ENCODE assay signal across 33 mouse cellular contexts in genomic region chr2:31767815-31768214, GRCm38 (mm10). TPM values are rescaled to one million over a fixed set of nuclear protein-coding genes. Genes with fewer than 3 reads are reported as not detected.
DNase-seq lines count a peak whose midpoint lies in the region; ATAC-seq and TF ChIP-seq lines count a peak whose summit lies in the region.
"Had no signal": no experiment of that assay in that cellular context is flagged by ENCODE, and none has a peak within 500 bp of the region (broad histone marks: within the 10 kb centered on the region; RNA-seq: fewer than 3 reads in every experiment).

No protein-coding gene starts in this region.

- ATAC-seq in heart, embryonic 12.5 days (ENCODE audit: insufficient number of reproducible peaks, low FRiP score), result no peak
- no peak for ATAC-seq in intestine, embryonic 16.5 days
- no peak for ATAC-seq in intestine, embryonic 15.5 days
- no peak for ATAC-seq in lung, postnatal 0 days
- ATAC-seq: forebrain, embryonic 13.5 days; intestine, postnatal 0 days; midbrain, embryonic 15.5 days; Patski had no signal

- intact Hi-C loops in heart, postnatal 14 days (cut with DNase I), result no loop called here

- peaks cover 90% of the 10 kb centered on the region for H3K4me1 ChIP-seq in heart, embryonic 12.5 days (replicated peaks)
- H3K4me1 ChIP-seq in intestine, embryonic 16.5 days (ENCODE audit: control insufficient read depth, insufficient read depth, low read length), result peaks cover 67% of the 10 kb centered on the region
- H3K4me1 ChIP-seq in intestine, embryonic 15.5 days (replicated peaks), result peaks cover 71% of the 10 kb centered on the region
- H3K4me1 ChIP-seq in lung, postnatal 0 days (ENCODE audit: insufficient read depth, low read depth, low read length), result peaks cover 54% of the 10 kb centered on the region

- H3K27ac ChIP-seq in heart, embryonic 12.5 days (ENCODE audit: poor library complexity, severe bottlenecking), result peak overlapping the region; percentile 68
- peak overlapping the region; percentile 30; the same call in 1 of the 2 replicates for H3K27ac ChIP-seq in intestine, embryonic 16.5 days (ENCODE audit: low read length)
- H3K27ac ChIP-seq in intestine, embryonic 15.5 days, result no peak overlapping the region
- H3K27ac ChIP-seq in lung, postnatal 0 days (ENCODE audit: low read length), result peak overlapping the region; percentile 49
- H3K27ac ChIP-seq: forebrain, embryonic 13.5 days; left cerebral cortex, adult 2 months; liver, embryonic 13.5 days; midbrain, embryonic 15.5 days; neural tube, embryonic 12.5 days had no signal

- no peaks in the 10 kb centered on the region for H3K9me3 ChIP-seq in heart, embryonic 12.5 days (replicated peaks)
- H3K9me3 ChIP-seq in intestine, embryonic 16.5 days (ENCODE audit: control insufficient read depth, low read length), result no peaks in the 10 kb centered on the region
- H3K9me3 ChIP-seq in intestine, embryonic 15.5 days, result no peaks in the 10 kb centered on the region
- H3K9me3 ChIP-seq in lung, postnatal 0 days (ENCODE audit: low read length), result no peaks in the 10 kb centered on the region
- H3K9me3 ChIP-seq: forebrain, embryonic 13.5 days; G1E; liver, embryonic 13.5 days; midbrain, embryonic 15.5 days; neural tube, embryonic 12.5 days had no signal

- TF ChIP-seq CTCF in lung, postnatal 0 days (IDR thresholded peaks at IDR 0.05), result no peak

- no peak for DNase-seq in heart, postnatal 14 days
- DNase-seq in lung, postnatal 0 days (ENCODE audit: low spot score), result peak; percentile 58
- DNase-seq in lung, postnatal 4 days, result no peak
- DNase-seq in embryo, embryonic 11 days, result no peak
- DNase-seq: adrenal gland, postnatal 36 days; B cell, adult 2 months; cerebellum, adult 9-10 months; heart, postnatal 4 days; kidney, postnatal 4 days; layer of hippocampus, adult 9-11 months; liver, embryonic 13.5 days; right cerebral cortex, postnatal 14 days; spleen, adult 18-20 months had no signal

- no peak for TF ChIP-seq EP300 in lung, postnatal 0 days (IDR thresholded peaks at IDR 0.05)

- H3K36me3 ChIP-seq in heart, embryonic 12.5 days, result 0 out of 2 replicates have a peak, but pooled peaks cover 2% of the 10 kb centered on the region
- H3K36me3 ChIP-seq in intestine, embryonic 16.5 days (ENCODE audit: control insufficient read depth, insufficient read depth, low read length), result no peaks in the 10 kb centered on the region
- no peaks in the 10 kb centered on the region for H3K36me3 ChIP-seq in intestine, embryonic 15.5 days
- no peaks in the 10 kb centered on the region for H3K36me3 ChIP-seq in lung, postnatal 0 days (ENCODE audit: insufficient read depth, low read length)
- H3K36me3 ChIP-seq: liver, embryonic 13.5 days; midbrain, embryonic 15.5 days; neural tube, embryonic 12.5 days had no signal

- no peaks in the 10 kb centered on the region for H3K27me3 ChIP-seq in heart, embryonic 12.5 days (replicated peaks)
- H3K27me3 ChIP-seq in intestine, embryonic 16.5 days (replicated peaks; ENCODE audit: control insufficient read depth, insufficient read depth, low read length), result no peaks in the 10 kb centered on the region
- H3K27me3 ChIP-seq in intestine, embryonic 15.5 days (replicated peaks), result no peaks in the 10 kb centered on the region
- H3K27me3 ChIP-seq in lung, postnatal 0 days (replicated peaks; ENCODE audit: insufficient read depth, low read length), result no peaks in the 10 kb centered on the region
- H3K27me3 ChIP-seq: CH12.LX; forebrain, embryonic 13.5 days; liver, embryonic 13.5 days; midbrain, embryonic 15.5 days; neural tube, embryonic 12.5 days; Patski had no signal

- no peak overlapping the region for H3K4me2 ChIP-seq in heart, embryonic 12.5 days
- no peak overlapping the region for H3K4me2 ChIP-seq in intestine, embryonic 16.5 days (ENCODE audit: low read depth, low read length)
- H3K4me2 ChIP-seq in intestine, embryonic 15.5 days (replicated peaks), result no peak overlapping the region
- H3K4me2 ChIP-seq in lung, postnatal 0 days (replicated peaks; ENCODE audit: low read depth, low read length), result no peak overlapping the region
- H3K4me2 ChIP-seq: forebrain, embryonic 13.5 days; liver, embryonic 13.5 days; midbrain, embryonic 15.5 days; neural tube, embryonic 12.5 days had no signal

- no peak overlapping the region for H3K4me3 ChIP-seq in heart, embryonic 12.5 days
- no peak overlapping the region for H3K4me3 ChIP-seq in intestine, embryonic 16.5 days (ENCODE audit: low read length)
- no peak overlapping the region for H3K4me3 ChIP-seq in intestine, embryonic 15.5 days (replicated peaks)
- no peak overlapping the region for H3K4me3 ChIP-seq in lung, postnatal 0 days (ENCODE audit: low read depth, low read length)
- H3K4me3 ChIP-seq: erythroblast, embryonic 14.5 days; forebrain, embryonic 13.5 days; left cerebral cortex, adult 2 months; liver, embryonic 13.5 days; midbrain, embryonic 15.5 days; neural tube, embryonic 12.5 days had no signal

- no peak overlapping the region for H3K9ac ChIP-seq in heart, embryonic 12.5 days
- H3K9ac ChIP-seq in intestine, embryonic 16.5 days (ENCODE audit: low read depth, low read length), result 0 out of 2 replicates have a peak overlapping the region, but pooled peaks have one; percentile 38
- H3K9ac ChIP-seq in intestine, embryonic 15.5 days, result no peak overlapping the region
- H3K9ac ChIP-seq in lung, postnatal 0 days (replicated peaks; ENCODE audit: low read depth), result no peak overlapping the region
- H3K9ac ChIP-seq: forebrain, embryonic 13.5 days; liver, embryonic 13.5 days; midbrain, embryonic 15.5 days; neural tube, embryonic 12.5 days had no signal

- 79% methylated on average over 4 of the region's 4 CpGs for WGBS in heart, embryonic 12.5 days
- whole genome bisulfite sequencing in intestine, embryonic 16.5 days, result 62% methylated on average over 4 of the region's 4 CpGs
- WGBS in intestine, embryonic 15.5 days, result 57% methylated on average over 4 of the region's 4 CpGs
- 48% methylated on average over 4 of the region's 4 CpGs for WGBS in lung, postnatal 0 days

RNA-seq across cellular contexts. Expression of gene Qrfp, which starts 42.6 kb away (rescaled TPM):
- 0.08 TPM in 1 of 2 replicates, not detected in the other for polyA plus RNA-seq in heart, embryonic 12.5 days (2016; fragmentation: Nextera tagmentation; extraction: Ambion mirVana)
- total RNA-seq in heart, postnatal 14 days (2021), result not detected
- 0.07 TPM in 1 of 2 replicates, not detected in the other for polyA plus RNA-seq in intestine, embryonic 16.5 days (2015; fragmentation: Nextera tagmentation; extraction: Ambion mirVana)
- polyA plus RNA-seq in intestine, embryonic 15.5 days (2015; fragmentation: Nextera tagmentation; extraction: Ambion mirVana), result 0.05 TPM in 2 replicates
- 0.04 and 0.13 TPM in 2 replicates for polyA plus RNA-seq in lung, postnatal 0 days (2015; fragmentation: Nextera tagmentation; extraction: Ambion mirVana)
- total RNA-seq: adrenal gland, adult 18-20 months; adrenal gland, postnatal 36 days; CH12.LX; gastrocnemius, adult 8-10 months; granulocyte monocyte progenitor cell, adult 5-6 weeks; heart, postnatal 4 days; left cerebral cortex, adult 2 months; left cerebral cortex, postnatal 36 days had no signal
- polyA plus RNA-seq: erythroblast, embryonic 14.5 days; frontal cortex, adult 2 months; G1E; hindbrain, embryonic 16.5 days; kidney, embryonic 16.5 days; macrophage; Patski had no signal
